Mouse (Mus musculus) layer of hippocampus, adult 11-12 months (tissue): Measurements from ENCODE around the gene Sspn.

ENCODE experiments used
- DNase-seq: peaks from one replicate; pipeline ENCODE4 v3.0.0; 2022; ENCODE audit warnings: low spot score

Sspn gene

DNA sequence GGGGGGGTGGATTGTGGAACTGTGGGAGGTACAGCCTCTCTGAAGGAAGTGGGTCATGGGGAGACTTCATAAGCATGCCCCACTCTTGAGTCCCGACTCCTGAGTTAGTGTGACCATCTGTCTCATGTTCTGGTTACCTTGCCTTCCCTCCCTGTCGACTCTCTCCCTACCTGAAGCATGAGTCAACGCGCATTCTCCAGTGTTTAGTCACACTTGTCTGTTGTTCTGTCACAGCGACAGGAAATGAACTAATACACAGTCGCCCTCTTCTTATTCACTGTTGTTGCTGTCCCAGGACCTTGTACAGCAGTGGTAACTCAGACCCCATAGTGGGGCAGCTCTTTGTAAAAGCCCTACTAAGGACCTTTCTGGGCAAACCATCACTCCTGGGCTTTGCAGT, 41.4 kb downstream of the Sspn start:
- no peak for DNase-seq

GRCm38 (mm10) chr6:145973356-145973755, 41.9 kb downstream of the Sspn start:
- no peak for DNase-seq

DNA sequence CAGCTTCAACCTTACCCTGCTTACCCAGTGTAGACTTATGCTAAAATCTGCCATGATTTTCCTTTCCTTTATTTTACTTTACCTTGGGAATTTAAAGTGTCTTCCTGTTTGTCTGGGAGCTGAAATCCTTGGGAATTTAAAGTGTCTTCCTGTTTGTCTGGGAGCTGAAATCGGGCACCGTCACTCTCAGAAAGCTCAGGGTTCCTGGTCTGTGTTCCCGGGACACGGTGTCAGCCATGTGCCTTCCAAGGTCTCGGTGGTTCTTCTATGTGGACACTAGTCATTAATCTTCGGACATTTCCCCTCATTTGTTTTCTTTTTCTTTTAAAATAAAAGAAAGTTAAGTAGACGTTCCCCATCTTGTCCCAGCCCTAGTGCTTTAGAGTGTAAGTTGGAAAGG, 43.3 kb downstream of the Sspn start:
- DNase-seq, result no peak

GRCm38 (mm10) chr6:145977344-145977743, 45.9 kb downstream of the Sspn start:
- no peak for DNase-seq

DNA sequence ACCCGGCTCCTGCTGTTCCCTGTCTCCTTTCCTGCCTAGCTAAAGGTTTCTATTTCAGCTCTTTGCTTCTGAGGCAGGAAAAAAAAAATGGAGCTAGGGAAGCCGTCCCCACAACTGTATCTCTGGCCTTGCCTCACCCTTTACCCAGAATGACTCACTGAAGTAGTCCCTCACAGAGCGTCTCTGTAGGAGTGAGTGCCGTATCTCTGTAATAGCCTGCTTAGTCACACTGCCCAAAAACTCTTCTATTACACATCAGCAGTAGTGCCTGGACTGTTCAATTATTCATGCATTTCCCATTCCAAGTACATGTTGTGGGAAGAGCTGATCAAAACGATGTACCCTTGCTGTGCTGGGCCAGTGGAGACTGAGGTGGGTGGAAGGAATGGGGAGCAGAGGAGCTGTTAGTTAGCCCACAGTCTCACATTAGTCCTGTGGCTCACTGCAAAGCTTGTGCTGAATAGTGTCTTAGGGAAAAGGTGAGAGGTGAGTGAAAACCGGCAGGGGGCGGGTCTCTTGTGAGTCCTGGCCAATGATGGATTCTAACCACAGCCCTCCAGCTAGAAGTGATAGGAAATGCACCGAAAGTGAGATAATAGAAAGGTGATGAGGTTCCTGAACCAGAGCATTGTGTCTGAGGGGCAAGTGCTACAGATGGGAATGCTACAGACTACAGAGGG, 46.5 kb downstream of the Sspn start:
- no peak for DNase-seq

GRCm38 (mm10) chr6:145981074-145981473, 49.6 kb downstream of the Sspn start:
- no peak for DNase-seq

- DNase-seq, result no peak
These were observed 50.9 kb downstream of the Sspn start for GRCm38 (mm10) chr6:145982335-145982734.

GRCm38 (mm10) chr6:145990578-145990977, 59.1 kb downstream of the Sspn start:
- no peak for DNase-seq

GRCm38 (mm10) chr6:145992526-145992925, 61.1 kb downstream of the Sspn start:
- no peak for DNase-seq

- no peak for DNase-seq
These were observed 61.5 kb downstream of the Sspn start for GRCm38 (mm10) chr6:145992985-145993384.

DNA sequence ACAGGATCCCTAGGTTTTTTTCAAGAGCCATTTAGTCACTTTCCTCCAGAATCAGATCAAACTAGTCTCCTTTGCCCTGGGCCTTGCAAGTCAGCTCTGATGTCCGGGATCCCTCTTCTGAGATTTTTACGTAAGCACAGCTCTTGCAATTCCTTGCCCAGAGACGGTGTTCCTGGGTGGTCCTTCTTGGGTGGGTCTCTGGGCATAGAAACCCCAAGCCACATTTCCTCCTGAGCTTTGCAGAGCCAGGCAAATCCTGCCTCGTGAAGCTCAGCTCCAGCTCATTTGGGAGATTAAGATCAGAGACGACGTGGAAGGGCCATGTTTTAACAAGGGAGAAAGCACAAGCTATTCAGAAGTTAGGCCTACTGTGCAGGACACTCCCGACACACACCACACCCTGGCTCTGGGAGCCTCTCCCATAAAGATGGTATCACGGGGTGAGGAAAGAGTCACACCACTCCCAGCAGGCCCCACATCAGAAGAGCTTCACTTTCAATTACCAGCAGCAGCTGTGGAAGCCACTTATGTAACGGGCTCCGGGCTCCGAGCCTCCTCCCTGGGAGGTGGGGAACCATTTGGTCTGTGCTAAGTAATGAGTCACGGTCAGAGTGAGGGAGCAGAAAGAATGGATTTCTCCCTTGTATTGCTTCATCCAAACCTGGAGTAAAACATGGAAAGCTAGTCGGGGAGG, 67.0 kb downstream of the Sspn start:
- peak; percentile 80 for DNase-seq

GRCm38 (mm10) chr6:146000767-146001166, 69.3 kb downstream of the Sspn start:
- DNase-seq, result no peak

- no peak for DNase-seq
These were observed 70.2 kb downstream of the Sspn start for GRCm38 (mm10) chr6:146001396-146002191.

DNA sequence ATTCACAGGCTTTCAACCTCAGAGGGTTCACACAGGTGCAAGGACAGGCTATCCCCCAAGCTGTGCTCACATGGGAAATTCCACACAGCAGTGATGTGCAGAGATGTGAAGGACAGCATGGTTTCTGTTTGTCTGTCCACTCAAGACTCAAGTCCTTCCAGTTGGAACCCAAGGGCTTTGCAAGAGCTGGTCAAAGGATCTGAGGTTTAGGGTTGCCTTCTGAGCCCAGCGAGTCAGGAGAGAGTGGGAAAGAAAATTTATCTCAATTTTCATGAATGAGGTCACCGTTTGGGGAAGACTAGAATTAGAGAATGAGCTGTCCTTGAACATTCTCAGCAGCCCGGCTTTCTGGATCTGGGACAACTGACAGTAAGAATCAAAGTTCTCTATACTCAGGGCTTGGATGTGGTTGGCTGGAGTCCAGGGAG, 72.7 kb downstream of the Sspn start:
- no peak for DNase-seq

DNA sequence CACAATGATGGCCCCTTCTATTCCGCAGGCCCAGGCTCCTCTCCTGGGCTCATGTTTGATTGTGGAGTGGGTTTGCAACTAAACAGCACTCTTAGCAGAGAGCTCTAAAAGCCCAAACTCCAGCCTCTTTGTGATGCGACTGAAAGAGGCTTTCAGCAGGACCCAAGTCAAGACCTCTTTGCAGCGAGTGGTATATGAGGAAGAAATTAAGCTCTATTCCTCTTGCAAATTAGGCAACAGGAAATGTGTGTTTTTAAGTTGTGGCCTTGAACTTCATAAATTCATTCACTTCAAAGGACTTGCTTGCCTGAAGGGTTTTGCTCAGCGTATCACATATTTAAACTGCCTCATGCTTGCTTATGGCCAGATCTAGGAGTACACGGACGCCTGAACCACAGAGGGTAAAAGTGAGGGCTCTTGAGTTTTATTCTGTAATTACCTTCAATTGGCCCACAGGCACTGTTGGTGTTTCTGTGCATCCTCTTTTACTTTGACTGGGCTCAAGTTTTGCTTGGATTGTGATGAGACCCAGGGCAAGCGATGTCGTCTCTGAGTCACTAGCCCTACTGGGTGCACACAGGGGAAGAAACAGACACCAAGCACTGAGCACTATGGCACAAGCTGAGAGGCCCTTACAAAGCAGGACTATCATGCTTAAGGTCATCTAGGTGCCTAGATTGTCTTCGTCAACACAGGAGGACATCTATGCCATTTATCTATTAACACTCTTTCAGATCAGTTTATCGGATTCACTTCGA, 73.9 kb downstream of the Sspn start:
- no peak for DNase-seq

DNA sequence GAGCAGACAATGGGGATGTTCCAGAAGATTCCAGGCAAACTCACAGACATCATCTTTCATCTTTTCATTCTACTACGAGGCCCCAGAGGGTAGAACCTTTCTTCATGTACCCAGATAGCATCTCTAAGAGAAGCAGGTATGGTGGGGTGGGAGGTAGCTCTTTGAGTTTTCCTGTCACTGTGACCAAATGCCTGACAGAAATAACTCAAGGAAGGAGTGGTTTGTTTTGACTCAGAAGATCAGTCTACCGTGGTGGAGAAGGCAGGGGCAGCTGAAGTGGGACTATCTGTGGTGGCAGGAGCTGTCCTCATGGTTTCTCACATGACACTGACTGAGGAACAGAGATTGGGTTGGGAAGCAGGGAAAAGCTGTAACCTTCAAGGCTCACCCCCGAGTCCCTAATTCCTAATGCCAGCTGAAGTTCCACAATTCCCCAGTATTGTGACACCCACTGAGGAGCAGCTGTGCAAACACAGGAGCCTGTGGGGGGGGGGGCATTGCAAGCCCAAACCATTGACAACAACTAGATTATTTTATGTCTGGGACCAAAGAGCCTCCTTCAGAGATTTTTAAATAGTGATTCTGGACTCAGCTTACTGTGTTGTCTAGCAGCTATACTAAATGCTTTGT, 74.6 kb downstream of the Sspn start:
- no peak for DNase-seq

DNA sequence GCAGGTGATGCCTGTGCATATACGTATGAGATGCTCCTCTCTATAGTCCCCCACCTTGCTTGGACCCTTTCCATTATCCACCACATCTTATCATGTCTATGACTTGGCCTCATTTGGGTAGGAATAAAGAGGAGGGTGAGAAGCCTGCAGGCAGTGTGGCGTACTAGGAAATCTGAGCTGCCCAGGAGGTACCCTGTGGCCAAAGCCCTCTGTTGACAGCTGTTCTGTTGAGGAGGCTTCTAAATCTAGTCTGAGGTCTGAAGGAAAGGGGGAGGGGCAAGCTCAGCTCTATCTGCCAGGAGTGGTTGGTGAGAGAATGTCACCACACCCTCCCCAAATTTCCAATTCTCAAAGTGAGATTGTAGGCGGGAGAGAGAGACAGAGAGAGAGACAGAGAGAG, 75.3 kb downstream of the Sspn start:
- DNase-seq, result no peak

DNA sequence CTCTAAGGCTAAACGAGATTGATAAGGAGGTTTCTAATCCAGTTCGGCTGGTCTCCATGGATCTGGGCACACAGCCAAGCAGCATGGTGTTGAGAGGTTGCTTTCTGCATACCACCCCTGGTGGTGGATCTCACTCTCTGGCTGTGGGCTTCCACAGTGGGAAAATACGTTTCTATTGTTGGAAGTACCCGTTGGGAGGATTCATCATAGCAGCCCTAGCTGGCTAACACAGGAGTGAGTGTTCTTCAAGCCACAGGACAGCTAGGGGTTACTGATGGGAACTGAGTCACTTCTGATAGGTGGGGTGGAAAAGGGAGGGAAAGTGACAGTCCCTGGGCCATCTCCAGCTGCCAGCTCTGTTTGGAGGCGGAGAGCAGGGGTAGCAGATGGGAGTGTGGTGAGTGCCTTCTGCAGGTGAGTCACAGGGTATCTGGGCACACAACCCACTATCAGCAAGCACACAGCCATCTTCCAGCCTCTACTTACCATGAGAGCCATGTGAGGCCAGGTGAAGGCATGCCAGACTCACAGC, 77.1 kb downstream of the Sspn start:
- peak; percentile 53 for DNase-seq

DNA sequence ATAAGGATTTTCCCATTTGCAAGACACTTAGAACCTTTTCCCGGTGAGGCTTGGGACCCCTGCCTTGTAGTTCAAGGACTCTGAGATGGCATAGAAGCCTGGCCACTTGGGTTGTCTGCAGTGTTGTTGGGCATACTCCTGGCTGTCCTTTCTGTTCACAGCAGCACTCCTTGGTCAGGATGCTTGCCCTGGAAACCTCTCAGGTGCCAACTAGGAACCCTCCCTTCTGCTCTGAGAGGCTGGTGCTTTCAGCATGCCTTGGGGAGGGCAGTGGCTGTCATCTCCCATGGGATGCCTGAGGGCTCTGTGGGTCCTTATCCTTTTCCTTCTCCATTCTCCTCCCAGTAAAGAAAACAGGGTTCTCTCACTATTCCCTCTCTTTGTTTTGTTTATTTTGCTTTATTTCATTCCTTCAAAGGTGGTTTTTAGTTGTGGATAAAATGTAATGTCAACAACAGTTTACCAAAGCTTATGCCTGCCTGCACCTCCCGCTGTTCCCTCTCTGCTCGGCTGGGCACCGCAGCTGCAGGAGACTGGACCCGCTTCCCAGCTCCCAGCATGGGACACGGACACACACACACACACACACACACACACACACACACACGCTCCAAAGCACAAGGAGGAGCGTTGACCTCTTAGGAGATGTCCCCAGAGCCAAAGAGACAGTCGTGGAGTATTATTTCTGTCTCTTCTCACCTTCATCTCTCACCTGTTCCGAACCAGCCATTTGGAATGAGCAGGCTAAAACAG, 77.9 kb downstream of the Sspn start:
- DNase-seq, result no peak

- peak; percentile 50 for DNase-seq
These were observed 78.8 kb downstream of the Sspn start for GRCm38 (mm10) chr6:146010093-146010764.
